Mouse (Mus musculus) ovary, postnatal 36 days (tissue): ENCODE data around the gene Plcd1.

Experiments
- DNase-seq: peaks from one replicate; pipeline ENCODE4 v3.0.0; 2022; ENCODE audit warnings: low spot score, mixed read lengths

Plcd1 gene

DNA sequence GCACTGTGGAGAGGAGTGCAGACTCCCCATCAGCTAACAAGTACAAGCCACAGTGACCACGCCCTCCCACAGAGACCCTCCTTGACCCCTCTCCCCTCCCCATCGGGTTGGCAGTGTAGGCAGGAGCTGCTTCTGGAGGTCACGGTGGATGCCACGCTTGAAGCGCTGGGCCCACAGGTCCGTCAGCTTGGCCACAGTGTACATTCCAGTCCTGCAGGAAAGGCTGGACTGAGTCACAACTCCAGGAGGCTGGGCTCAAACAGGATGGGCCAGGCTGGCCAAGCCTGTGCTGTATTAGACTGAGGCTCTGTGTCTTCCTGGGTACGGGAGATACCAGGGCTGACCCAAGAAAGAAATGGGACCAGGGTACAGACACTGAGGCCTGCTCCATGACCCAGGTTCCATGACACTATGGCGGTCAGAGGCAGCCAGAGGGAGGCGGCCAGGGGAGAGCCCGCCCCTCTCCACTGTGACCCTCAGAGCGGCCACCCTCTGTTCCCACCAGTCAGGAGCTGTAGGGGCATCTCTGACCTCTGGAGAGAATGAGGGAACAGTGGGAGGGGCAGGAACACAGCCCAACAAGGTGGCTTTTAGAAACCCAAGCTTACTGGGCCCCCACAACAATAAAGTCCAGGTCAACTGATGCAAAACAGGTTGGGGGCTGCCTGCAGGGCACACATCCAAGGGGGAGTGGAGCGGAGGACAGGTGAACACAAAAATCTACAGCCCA, 1.6 kb downstream of the Plcd1 start:
- no peak for DNase-seq

- DNase-seq, result no peak
These were observed 2.8 kb downstream of the Plcd1 start for GRCm38 (mm10) chr9:119090462-119090861.

DNA sequence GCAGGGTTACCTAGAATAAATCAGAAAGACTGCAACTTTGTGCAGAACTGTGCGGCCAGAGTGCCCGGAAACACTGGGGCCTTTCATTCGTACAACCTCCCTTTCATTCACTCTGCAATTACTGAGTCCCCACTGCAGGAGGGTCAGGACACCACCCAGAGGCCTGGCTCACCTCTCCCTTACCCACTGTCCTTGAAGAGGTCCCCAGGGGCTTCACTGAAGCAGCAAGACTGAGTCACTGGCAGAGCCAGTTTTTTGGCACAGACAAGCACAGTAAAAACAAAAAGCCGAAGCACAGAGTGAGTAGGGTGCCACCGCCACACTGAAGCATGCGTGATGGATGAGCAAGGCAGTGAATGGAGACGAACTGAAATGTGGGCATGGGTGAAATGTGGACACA, 3.9 kb downstream of the Plcd1 start:
- no peak for DNase-seq

DNA sequence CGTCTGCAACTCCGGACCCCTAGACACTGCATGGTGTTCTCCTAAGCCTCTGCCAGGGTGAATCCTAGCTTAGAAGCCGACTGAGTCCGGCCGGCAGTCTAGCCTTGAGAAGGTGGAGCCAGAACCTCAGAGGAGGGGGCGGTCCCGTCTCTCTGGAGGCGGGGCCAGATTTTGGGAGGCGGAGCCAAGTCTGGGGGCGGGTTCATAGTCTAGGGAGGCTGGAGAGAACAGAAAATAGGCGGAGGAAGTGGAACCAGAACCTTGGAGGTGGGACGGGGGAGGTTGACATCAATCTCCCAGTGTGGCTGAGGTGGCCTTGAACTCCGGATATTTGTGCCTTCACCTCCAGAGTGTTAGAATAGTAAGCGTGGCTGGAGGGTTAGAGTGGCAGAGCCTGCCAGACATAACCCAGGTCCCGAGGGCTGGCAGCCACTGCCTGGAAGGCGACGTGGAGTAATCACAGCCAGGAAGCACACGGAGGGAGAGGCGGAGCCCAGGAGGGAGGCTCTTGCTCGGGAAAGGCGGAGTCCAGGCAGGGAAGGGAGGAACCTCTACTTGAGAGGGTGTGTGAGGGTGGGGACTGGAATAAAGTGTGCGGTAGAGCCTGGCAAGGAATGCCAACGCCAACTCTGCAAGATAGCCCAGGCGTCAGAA, 5.0 kb downstream of the Plcd1 start:
- DNase-seq, result peak; percentile 96

- no peak for DNase-seq
These were observed 6.0 kb downstream of the Plcd1 start for GRCm38 (mm10) chr9:119087309-119087708.

DNA sequence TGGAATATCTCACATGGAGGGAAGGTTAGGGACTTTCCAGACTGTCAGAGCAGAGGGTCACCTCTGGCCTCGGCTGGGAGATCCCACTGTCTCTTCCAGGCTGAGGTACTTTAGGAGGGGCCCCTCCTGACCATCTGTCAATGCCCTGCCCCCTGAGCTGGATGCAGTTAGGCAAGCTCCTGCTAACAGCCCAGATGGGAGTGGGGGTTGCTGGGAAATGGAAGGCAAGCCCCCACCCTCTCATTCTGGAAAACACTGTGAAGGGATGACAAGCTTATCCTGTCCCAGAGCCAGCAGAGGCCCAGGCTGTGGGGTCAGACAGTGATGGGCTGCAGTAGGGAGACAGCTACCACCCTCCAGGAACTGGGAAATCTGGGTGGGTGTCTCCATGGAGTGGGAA, 6.9 kb downstream of the Plcd1 start:
- no peak for DNase-seq

GRCm38 (mm10) chr9:119083966-119084365, 9.3 kb downstream of the Plcd1 start:
- DNase-seq, result no peak

DNA sequence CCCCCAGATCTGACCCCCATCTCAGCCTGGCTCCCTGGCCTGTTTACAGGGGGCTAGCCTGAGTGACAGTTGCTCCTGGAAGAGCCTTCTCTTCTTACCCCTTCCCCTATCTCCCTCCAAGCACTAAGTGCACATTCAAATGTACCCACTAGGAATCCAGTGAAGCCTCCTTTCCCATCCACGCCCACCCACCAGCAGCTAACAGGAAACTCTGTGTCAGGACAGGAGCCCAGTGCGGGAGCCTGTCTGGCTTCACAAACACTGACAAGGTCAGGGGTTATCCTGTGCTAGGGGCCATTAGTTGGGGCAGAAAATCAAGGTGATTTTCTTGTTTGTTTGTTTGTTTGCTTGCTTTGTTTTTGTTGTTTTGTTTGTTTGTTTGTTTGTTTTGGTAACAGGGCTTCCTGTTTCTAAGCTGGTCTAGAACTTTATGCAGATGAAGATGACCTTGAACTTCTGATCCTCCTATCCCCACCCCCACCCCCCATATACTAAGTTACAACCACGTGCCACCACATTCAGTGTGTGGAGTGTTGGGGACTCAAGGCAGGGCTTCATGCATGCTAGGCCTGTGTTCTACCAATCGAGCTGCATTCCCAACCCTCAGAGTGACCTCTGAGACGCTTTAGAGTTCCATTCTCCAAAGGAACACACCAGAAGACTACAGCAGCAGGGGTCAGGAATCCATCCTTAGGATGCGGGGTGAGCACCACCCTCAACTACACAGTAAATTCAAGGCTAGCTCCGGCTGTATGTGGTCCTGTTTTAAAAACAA, 10.5 kb downstream of the Plcd1 start:
- DNase-seq, result no peak

DNA sequence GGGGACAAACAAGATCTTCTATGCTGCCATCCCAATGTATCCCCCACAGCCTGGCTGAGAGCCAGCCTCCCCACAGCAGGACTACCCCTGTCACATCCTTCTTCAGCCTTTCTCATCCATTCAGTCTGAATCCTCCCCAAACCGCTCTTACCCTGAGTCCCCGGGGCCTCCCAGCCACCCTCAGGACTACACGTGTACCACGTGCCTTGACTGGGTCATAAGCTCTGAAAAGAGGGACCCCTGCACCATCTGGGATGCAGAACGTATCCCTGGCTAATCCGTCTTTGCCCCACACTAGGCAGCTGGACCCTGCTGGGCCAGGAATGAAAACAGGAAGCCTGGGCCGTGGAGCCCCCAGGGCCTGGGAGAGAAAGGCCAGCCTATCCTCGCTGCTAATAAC, 11.3 kb downstream of the Plcd1 start:
- DNase-seq, result no peak

- no peak for DNase-seq
These were observed 13.1 kb downstream of the Plcd1 start for GRCm38 (mm10) chr9:119080040-119080675.

GRCm38 (mm10) chr9:119075685-119076084, 17.6 kb downstream of the Plcd1 start:
- no peak for DNase-seq

GRCm38 (mm10) chr9:119073184-119073895, 20.0 kb downstream of the Plcd1 start:
- DNase-seq, result peak; percentile 65

DNA sequence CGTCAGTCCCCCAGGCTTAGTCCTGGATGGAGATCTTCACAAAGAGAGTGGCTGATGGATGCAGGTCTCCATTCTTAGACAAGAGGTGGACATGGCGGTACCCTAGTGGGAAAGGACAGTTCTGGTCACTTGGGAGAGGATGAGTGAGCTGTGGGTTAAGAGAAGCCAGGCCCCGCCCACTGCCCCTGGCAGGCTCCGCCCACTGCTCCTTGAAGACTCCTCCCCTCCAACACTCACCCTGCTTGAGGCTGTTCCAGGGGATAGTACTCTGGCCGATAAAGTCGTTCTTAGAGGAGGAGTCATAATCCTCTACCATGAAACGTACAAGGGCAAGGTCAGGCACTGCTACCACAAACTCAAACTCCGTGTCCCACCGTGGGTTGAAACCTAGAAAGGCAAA, 21.5 kb downstream of the Plcd1 start:
- DNase-seq, result no peak

DNA sequence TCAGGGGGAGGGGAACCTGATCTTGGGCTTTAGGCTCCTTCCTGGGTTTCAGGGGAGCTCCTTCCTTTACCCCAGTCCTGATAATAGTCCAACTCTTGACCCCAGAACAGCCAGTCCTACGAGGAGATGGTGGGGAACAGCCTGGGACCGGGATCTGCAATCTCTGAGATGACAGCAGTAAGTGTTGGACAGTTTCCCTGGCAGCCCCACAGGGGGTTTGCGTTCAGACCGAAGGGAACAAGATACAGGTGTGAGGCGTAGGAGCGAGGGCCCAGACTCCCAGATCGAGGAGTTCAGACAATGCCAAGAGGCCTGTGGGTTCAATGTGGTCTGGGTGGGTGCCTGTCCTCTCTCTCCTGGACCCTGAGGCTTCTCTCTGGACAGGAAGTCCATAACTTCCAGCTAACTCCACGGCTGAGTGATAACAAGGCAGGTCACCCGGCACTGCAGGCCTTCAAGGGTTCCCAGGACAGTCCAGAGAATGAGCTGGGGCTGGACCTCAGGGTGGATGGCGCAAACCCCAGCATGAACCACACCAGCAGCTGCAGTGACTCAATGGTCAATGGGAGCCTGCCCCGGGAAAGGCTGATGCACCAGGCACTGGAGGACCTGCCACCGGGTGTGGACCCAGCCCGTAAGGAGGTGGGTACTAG, 23.0 kb downstream of the Plcd1 start:
- no peak for DNase-seq

DNA sequence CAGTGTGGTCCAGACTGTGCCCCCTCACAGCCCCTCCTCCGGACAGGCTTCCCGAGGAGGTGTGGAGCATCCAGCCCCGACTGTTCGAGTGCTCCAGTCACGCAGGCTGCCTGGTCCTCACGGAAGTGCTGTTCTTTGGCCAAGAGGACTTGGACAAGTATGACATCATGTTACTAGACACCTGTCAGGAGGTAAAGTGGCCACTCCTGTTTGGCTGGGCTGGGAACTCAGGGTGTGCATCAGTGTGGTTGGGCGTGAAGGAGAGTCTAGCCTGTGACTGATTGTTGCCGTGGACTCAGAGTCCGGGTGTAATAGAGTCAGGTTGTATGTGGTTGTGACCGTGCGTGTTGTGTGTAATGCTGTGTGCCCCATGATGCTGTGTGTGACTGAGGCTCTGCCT, 25.0 kb downstream of the Plcd1 start:
- no peak for DNase-seq

GRCm38 (mm10) chr9:119067601-119068000, 25.7 kb downstream of the Plcd1 start:
- DNase-seq, result peak; percentile 77

DNA sequence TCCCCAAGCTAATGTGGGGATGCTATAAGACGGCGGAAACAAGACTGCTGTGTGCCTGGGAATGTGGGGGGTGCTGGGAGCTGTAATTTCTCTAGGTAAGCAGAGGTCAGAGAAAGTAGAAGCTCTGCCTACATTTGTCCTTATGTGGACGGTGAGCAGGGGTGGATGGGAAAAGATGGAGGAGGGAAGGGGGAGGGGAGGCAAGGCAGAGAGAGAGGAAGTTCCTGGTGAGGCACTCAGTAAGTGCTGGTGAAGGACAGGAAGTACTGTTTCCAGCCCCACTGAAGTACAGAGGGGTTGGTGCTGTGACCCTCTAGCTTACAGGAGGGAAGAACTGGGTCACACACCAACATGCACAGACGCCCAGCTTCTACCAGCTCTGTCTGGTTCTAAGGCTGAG, 29.0 kb downstream of the Plcd1 start:
- DNase-seq, result no peak

GRCm38 (mm10) chr9:119063036-119063644, 30.2 kb downstream of the Plcd1 start:
- no peak for DNase-seq

DNA sequence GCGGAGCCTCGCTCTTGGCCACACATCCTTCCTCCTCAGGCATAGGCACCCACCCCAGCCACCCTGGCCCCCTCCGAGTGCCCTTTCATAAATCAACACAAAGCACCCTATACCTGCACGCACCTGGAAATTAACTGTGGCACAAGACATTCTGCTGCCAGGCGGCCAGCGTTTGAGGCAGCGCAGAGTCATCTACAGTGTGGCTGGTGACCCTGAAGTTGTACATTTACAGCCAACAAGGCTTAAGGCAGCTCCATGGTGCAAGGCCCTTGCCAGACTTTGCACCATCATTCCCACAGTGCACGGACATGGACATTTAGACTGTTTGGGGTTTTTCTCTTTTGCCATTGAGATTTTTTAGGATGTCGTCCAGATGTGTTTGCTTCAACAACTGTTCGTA, 32.6 kb downstream of the Plcd1 start:
- DNase-seq, result no peak

GRCm38 (mm10) chr9:119058245-119058644, 35.1 kb downstream of the Plcd1 start:
- DNase-seq, result no peak

DNA sequence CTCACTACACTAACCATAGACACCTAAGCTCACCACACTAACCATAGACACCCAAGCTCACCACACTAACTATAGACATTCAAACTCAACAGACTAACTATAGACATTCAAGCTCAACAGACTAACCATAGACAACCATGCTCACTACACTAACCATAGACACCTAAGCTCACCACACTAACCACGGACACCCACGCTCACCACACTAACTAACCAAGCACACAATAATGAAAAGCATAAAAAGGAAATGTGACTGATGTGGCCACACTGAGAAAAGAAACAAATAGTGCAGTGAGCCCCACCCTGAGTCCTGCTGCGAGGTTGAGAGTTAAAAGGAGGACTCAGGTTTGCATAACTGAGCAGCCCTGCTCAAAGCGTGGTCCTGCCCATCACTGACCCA, 38.0 kb downstream of the Plcd1 start:
- no peak for DNase-seq
